Mouse (Mus musculus) spleen, adult 18-20 months (tissue): Measurements from ENCODE around the gene Grap2.

ENCODE experiments used
- DNase-seq, 2 experiments: peaks; one replicate each; pipeline ENCODE4 v3.0.0; 2022; ENCODE audit warnings: mixed read lengths in 2 of 2

Gene Grap2

GRCm38 (mm10) chr15:80639874-80640273 is 67.5 kb downstream of the Grap2 start:
- DNase-seq, result no peak

GRCm38 (mm10) chr15:80641702-80642435 is 69.5 kb downstream of the Grap2 start:
- no peak for DNase-seq

GRCm38 (mm10) chr15:80645006-80645797 is 72.8 kb downstream of the Grap2 start:
- DNase-seq, result no peak

GRCm38 (mm10) chr15:80648977-80649606 is 76.7 kb downstream of the Grap2 start:
- DNase-seq, result no peak

GRCm38 (mm10) chr15:80650412-80650811 is 78.0 kb downstream of the Grap2 start:
- no peak for DNase-seq

- DNase-seq, result no peak
These were observed 81.5 kb downstream of the Grap2 start for GRCm38 (mm10) chr15:80653865-80654264.

GRCm38 (mm10) chr15:80658815-80659471 is 86.5 kb downstream of the Grap2 start:
- DNase-seq, result no peak

GRCm38 (mm10) chr15:80660963-80661362 is 88.6 kb downstream of the Grap2 start:
- DNase-seq, result no peak

- no peak for DNase-seq
These were observed 92.0 kb downstream of the Grap2 start for GRCm38 (mm10) chr15:80664444-80664843.

- DNase-seq, result peak; percentile 42 to 44
These were observed 99.2 kb downstream of the Grap2 start, which contains the start of gene Fam83f for GRCm38 (mm10) chr15:80671295-80672252. Gene Fam83f (plus strand): TSS chr15:80671847.

- DNase-seq, result no peak
These were observed 100.4 kb downstream of the Grap2 start for GRCm38 (mm10) chr15:80672810-80673209.

- DNase-seq, result no peak
These were observed 101.1 kb downstream of the Grap2 start for GRCm38 (mm10) chr15:80673337-80674095.

GRCm38 (mm10) chr15:80674700-80675099 is 102.3 kb downstream of the Grap2 start:
- DNase-seq, result no peak

- no peak for DNase-seq
These were observed 107.3 kb downstream of the Grap2 start for GRCm38 (mm10) chr15:80679515-80680215.

GRCm38 (mm10) chr15:80680347-80681030 is 108.1 kb downstream of the Grap2 start:
- DNase-seq, result no peak

GRCm38 (mm10) chr15:80681466-80681881 is 109.1 kb downstream of the Grap2 start:
- DNase-seq, result peak; percentile 49 to 63

GRCm38 (mm10) chr15:80682343-80682742 is 109.9 kb downstream of the Grap2 start:
- no peak for DNase-seq

- no peak for DNase-seq
These were observed 110.8 kb downstream of the Grap2 start for GRCm38 (mm10) chr15:80683151-80683550.

- DNase-seq, result no peak
These were observed 111.6 kb downstream of the Grap2 start for GRCm38 (mm10) chr15:80683990-80684389.
